Mouse (Mus musculus) left cerebral cortex, adult 18-20 months (tissue): ENCODE data around the gene Ltc4s. TPM values are rescaled to one million over a fixed set of nuclear protein-coding genes. Genes with fewer than 3 reads are reported as not detected.

Experiments
- DNase-seq, 2 experiments: peaks; one replicate each; pipeline ENCODE4 v3.0.0; 2021 to 2022; ENCODE audit warnings: low spot score in 2 of 2, mixed read lengths in 1 of 2
- long read RNA-seq, 2 experiments: library from polyadenylated mRNA; stranded (forward); transcript quantifications; one replicate each; pipeline ENCODE4 v2.0.0; 2021
- total RNA-seq, 2 experiments: library from RNA; stranded (reverse); gene quantifications; 2 replicates each; pipeline ENCODE4 v1.2.3; 2021

The Ltc4s gene
- total RNA-seq: 1 to 10 TPM; 6.1 to 7.0 TPM
- long read RNA-seq, experiment 1, transcript Ltc4s-202 (5 exons, 649 nt): major isoform, 6 of 10 reads
- long read RNA-seq, experiment 1, partial matches to known transcripts: 4 of 10 reads
- long read RNA-seq, experiment 1, other reads (novel, unspliced or antisense): 0 of 10 reads
- long read RNA-seq, experiment 2, partial matches to known transcripts: 2 of 8 reads
- long read RNA-seq, experiment 2, other reads (novel, unspliced or antisense): 2 of 8 reads

GRCm38 (mm10) chr11:50238324-50238723 lies at the start of gene Ltc4s:
Gene Ltc4s, minus strand, starts transcription at chr11:50238616.
- no peak for DNase-seq

- no peak for DNase-seq
These were observed 48.0 kb upstream of the Ltc4s start for GRCm38 (mm10) chr11:50286428-50286827.

- no peak for DNase-seq
These were observed 47.3 kb upstream of the Ltc4s start for GRCm38 (mm10) chr11:50285696-50286095.

GRCm38 (mm10) chr11:50285263-50285662 lies 46.8 kb upstream of the Ltc4s start:
- no peak for DNase-seq

- no peak for DNase-seq
These were observed 41.6 kb upstream of the Ltc4s start for GRCm38 (mm10) chr11:50280053-50280452.

GRCm38 (mm10) chr11:50279005-50279404 lies 40.6 kb upstream of the Ltc4s start:
- DNase-seq: no peak

- no peak for DNase-seq
These were observed 39.3 kb upstream of the Ltc4s start for GRCm38 (mm10) chr11:50277706-50278105.

- DNase-seq: no peak
These were observed 38.6 kb upstream of the Ltc4s start for GRCm38 (mm10) chr11:50277025-50277424.

GRCm38 (mm10) chr11:50275568-50276151 lies 37.2 kb upstream of the Ltc4s start:
- no peak for DNase-seq

- DNase-seq: no peak
These were observed 36.7 kb upstream of the Ltc4s start for GRCm38 (mm10) chr11:50275077-50275476.

GRCm38 (mm10) chr11:50272819-50273218 lies 34.4 kb upstream of the Ltc4s start:
- DNase-seq: no peak

- no peak for DNase-seq
These were observed 31.5 kb upstream of the Ltc4s start for GRCm38 (mm10) chr11:50269885-50270284.

GRCm38 (mm10) chr11:50269163-50269562 lies 30.7 kb upstream of the Ltc4s start:
- DNase-seq: no peak

- DNase-seq: no peak
These were observed 28.6 kb upstream of the Ltc4s start for GRCm38 (mm10) chr11:50266997-50267396.

- DNase-seq: no peak
These were observed 27.5 kb upstream of the Ltc4s start for GRCm38 (mm10) chr11:50265931-50266330.

- DNase-seq: no peak
These were observed 24.8 kb upstream of the Ltc4s start for GRCm38 (mm10) chr11:50263198-50263597.

- DNase-seq: no peak
These were observed 23.6 kb upstream of the Ltc4s start for GRCm38 (mm10) chr11:50262020-50262419.

- peak; percentile 72 to 82 for DNase-seq
These were observed 19.9 kb upstream of the Ltc4s start for GRCm38 (mm10) chr11:50258310-50258709.

GRCm38 (mm10) chr11:50256615-50257014 lies 18.2 kb upstream of the Ltc4s start:
- DNase-seq: no peak

- peak; percentile 86 to 91 for DNase-seq
These were observed 15.7 kb upstream of the Ltc4s start for GRCm38 (mm10) chr11:50254010-50254580.

GRCm38 (mm10) chr11:50253393-50253792 lies 15.0 kb upstream of the Ltc4s start:
- no peak for DNase-seq

GRCm38 (mm10) chr11:50252684-50253265 lies 14.4 kb upstream of the Ltc4s start:
- no peak for DNase-seq
